Mouse (Mus musculus): ENCODE results near the gene Scn4a. TPM values are rescaled to one million over a fixed set of nuclear protein-coding genes. Genes with fewer than 3 reads are reported as not detected.

Scn4a gene
- total RNA-seq, 2 experiments from 2014 or later, result not detected

DNA sequence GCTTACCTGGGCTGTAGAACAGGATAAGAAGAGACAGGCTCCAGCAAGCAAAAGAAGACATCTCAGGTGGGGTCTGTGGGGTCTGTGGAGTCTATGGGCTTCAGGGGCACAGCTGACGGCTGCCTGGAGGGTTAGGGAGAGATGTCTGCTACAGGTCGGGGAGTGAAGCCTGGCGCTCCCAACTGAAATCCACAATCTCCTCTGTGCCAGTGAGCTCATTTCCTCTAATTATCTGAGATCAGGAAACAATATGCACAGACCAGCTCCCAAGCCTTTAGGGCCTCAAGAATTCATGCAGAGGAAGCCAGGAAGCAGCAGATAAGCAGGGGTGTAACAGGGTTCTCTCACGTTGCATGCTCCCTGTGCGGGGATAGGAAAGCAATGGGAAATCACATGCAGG lies 29.3 kb upstream of the Scn4a start:
- no peak for DNase-seq (ENCODE audit: low spot score in 2 of 2)
- Histone ChIP-seq H3K27ac (peak overlapping the region; percentile 57), H3K4me3 (peak overlapping the region; percentile 8; the same call in 1 of the 2 replicates)
- TF ChIP-seq CTCF (conservative IDR thresholded peaks at IDR 0.05), result no peak

DNA sequence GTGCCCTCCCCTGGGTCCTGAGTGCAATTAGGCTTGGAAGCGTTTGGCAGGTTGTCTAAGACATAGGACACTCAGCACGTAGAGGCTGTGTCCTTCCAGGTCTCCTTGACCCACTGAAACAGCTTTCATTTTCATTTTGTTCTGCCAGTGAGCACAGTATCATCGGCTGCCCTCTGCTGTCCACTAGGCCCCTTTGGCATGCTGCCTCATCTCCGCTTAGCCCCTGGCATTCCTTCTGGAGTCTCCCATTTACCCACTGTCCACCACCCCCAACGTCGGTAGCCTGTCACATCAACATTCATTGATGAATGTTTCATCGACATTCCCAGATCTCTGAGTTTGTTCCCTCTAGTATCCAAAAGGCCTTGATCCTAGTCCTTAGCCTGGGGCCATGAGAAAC lies 28.8 kb upstream of the Scn4a start:
- no peak for DNase-seq (ENCODE audit: low spot score in 2 of 2)
- 0 out of 2 replicates have a peak, but pooled peaks have one; percentile 16 for TF ChIP-seq CTCF (conservative IDR thresholded peaks at IDR 0.05)
- Histone ChIP-seq H3K4me3 (peak overlapping the region; percentile 8), H3K27ac (peak overlapping the region; percentile 57)

DNA sequence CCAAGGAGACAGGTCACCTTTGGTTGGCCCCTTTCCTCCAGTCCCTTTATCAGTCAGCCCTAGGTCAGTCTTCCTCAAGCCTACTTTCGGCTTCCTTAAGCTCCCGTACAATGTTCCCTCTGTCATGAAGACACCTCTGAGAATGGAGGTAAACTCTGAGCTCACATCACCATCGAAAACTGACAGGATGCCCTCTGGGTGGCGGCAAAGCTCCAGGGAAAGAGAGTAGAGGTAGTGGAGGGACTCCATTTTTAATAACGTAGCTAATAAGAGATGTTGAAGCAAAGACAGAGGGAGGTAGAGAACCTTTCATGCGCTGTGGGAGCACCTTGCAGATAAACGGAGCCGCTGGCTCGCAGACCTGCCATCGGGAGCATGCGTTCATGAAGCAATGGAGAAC lies 27.9 kb upstream of the Scn4a start:
- peak; percentile 25 for TF ChIP-seq CTCF (conservative IDR thresholded peaks at IDR 0.05)
- H3K4me3 ChIP-seq, result no peak overlapping the region

DNA sequence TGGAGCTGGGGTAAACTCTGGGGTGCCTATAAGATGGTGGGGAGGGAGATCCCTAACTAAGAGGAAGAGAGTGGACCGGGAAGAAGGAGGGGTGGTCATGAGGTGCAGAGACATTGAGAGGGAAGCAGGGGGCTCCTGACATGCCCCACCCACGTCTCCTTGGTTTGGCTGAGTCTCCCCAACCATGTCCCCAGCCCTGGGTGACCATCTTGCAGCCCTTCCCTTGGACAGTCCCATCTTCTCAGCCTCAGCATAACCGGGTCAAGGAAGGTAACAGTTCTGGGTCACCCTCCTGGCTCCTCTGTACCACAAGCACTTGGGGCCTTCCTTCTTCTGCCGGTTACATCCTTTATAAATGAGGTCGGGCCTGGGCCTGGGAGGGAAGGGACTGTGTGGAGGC lies 21.9 kb upstream of the Scn4a start:
- Histone ChIP-seq H3K4me3 (no peak overlapping the region), H3K27ac (no peak overlapping the region)
- no peak for DNase-seq (ENCODE audit: low spot score in 2 of 2)
- TF ChIP-seq CTCF (conservative IDR thresholded peaks at IDR 0.05), result no peak

More for the DNA sequence above, 27.9 kb upstream of the Scn4a start:
- DNase-seq (ENCODE audit: low spot score in 2 of 2), result no peak
- H3K27ac ChIP-seq, result no peak overlapping the region

DNA sequence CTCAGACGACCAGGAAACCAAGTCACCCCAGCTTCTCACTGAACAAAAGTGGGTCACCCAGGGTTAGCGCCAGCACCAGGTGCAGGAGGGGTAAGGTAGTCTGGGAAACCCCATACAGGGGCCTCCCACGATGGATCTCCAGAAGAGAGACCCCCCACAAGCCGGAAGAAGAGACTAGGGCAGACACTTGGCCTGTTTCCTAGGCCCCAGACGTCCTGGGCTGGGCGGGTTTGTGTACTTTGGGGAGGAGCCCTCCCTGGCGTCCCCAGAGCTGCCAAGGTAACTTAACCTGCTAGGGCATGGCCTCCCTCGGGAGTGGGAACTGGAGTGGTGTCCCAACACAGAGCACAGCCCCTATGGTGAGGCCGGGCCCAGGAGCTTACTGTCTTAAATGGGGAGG lies 21.5 kb upstream of the Scn4a start:
- no peak for TF ChIP-seq CTCF (conservative IDR thresholded peaks at IDR 0.05)
- Histone ChIP-seq H3K4me3 (no peak overlapping the region), H3K27ac (no peak overlapping the region)
- no peak for DNase-seq (ENCODE audit: low spot score in 2 of 2)

DNA sequence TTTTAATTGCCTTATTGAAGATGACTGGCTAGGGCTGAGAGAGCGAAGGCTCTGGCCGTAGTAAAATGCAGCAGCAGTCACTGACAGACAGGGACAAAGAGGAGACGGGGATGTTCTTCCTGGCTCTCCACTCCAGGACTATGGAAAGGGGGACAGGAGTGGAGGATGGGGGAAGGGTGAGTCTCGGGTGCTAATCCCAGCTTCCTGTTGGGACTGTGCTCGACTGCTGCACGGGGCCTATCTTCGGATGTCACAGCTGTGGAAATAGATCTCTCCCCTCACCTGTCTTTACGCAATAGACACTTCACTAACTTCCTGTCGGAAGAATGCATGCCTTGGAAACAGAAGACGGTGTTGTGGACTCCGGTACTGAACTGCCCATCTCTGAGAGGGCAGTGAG lies 20.9 kb upstream of the Scn4a start:
- Histone ChIP-seq H3K4me3 (no peak overlapping the region), H3K27ac (no peak overlapping the region)
- TF ChIP-seq CTCF (conservative IDR thresholded peaks at IDR 0.05), result no peak
- DNase-seq (ENCODE audit: low spot score in 2 of 2), result no peak

DNA sequence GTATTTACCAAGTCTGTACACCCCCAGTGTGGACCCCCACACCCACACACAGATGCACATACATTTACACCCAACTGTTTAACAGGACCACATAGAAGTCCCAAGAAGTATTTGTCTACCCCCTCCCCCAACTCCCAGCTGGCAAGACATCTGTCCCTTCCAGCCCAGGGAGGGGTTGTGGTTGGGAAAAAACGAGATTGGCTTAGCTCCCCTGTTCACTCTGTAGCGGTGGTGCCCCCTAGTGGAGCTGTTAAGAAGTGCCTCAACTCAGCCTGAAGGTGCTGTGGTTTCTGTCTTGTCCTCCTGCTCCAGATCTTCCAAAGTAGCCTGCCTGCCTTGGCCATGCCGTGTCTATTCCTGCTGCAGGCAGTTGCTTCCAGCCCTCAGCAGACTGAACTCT lies 13.2 kb upstream of the Scn4a start:
- TF ChIP-seq CTCF (conservative IDR thresholded peaks at IDR 0.05), result peak; percentile 96
- Histone ChIP-seq H3K27ac (no peak overlapping the region), H3K4me3 (no peak overlapping the region)
- DNase-seq (ENCODE audit: low spot score in 2 of 2), result peak; percentile 85 to 91

DNA sequence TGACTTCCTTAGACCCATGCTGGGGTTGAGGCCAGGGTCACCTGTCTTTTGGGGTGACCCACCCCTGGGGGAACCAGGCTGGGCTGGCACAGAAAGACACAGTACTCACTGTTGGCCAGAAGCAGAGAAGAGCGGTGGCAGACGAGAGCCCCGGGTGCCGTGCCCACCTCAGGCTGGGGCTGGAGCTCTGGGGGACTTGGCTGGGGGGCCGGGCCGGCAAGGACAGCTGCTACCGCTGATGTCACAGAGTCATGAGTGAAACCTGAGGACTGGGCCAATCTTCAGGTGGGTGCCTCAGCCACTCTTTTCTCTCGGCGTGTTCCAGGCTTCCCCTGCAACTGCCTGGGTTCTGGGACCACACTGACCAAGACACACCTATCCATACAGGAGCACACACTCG lies 12.3 kb upstream of the Scn4a start, which contains the start of gene Prr29:
Gene Prr29, plus strand, starts transcription at position 107 of the 400 bp plus-strand sequence.
- Histone ChIP-seq H3K27ac (no peak within 1 kb of the TSS), H3K4me3 (no peak within 1 kb of the TSS)
- TF ChIP-seq CTCF (conservative IDR thresholded peaks at IDR 0.05), result no peak
- no peak for DNase-seq (ENCODE audit: low spot score in 2 of 2)

DNA sequence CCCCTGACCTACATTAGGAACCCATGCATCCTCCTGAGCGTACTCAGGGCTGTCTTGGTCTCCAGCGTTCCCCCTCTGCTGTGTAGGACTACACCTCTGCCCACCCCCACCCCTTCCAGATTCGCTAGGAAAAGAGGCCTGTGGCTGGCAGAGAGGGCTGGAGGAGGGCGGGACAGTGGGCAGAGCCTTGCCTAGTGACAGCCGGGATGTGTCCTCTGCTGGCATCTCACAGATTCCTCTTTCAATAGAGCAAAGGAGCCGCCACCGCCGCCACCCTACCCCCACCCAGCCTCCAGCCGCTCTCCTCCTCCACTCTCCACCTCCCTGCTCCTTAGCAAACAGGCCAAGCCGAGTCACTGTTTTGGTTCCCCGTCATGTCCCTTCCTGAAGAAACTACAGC lies 11.6 kb upstream of the Scn4a start:
- Histone ChIP-seq H3K27ac (no peak overlapping the region), H3K4me3 (no peak overlapping the region)
- no peak for TF ChIP-seq CTCF (conservative IDR thresholded peaks at IDR 0.05)
- no peak for DNase-seq (ENCODE audit: low spot score in 2 of 2)

DNA sequence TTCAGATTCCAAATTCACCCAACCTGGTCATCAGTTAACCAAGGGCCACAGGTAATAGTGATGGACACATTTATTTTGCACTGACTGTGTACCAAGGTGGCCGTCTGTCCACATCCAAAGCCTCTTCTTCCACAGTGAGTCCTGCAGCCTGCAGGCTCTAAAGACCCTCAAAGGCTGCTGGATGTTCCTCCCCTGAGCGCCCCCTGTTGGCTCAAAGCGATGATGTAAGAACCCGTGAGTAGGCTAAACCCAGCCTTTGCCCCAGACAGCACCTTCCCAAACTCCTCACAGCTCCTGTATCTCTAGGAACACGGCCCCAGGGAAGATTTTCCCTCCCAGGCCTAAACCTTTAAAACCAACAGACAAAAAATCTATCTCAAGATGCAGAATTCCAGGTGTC lies 6.3 kb upstream of the Scn4a start:
- H3K4me3 ChIP-seq, result no peak overlapping the region
- no peak overlapping the region for H3K27ac ChIP-seq
- peak; percentile 49 for TF ChIP-seq CTCF (conservative IDR thresholded peaks at IDR 0.05)
- no peak for DNase-seq (ENCODE audit: low spot score in 2 of 2)

DNA sequence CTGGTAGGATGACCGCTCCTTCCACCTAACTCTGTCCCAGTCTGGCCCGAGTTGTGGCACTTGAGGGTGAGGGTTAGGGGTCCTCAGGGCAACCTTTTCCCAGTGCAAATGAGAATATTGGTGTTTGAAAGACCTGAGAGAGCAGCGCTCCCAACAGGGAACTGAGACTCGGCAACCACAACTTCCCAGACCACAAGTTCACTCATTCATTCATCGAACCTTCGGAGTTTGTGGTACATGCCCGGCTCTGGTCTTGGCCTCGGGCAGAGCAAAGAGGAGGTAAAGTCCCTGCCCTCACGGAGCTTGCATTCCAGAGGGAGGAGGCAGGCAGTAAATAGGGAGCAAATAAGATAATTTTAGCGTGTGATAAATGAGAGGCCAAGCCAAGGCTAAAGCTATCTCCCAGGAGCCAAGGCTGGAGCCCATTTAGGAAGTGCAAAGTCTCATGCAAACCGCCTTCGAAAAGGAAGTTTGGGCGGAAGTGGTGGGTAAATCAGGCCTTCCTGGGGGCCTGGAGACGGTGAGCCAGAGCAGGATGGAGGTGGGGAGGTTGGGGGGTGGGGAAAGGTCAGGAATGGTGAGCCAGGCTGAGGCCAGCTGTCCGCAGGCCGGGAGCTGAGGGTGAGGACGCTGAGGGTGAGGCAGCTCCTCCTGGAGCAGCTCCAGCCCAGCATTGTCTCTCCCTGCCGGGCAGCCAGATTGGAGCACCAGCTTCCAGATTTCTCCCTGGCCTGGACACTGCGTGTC lies 2.5 kb upstream of the Scn4a start:
- Histone ChIP-seq H3K4me3 (no peak overlapping the region), H3K27ac (no peak overlapping the region)
- no peak for TF ChIP-seq CTCF (conservative IDR thresholded peaks at IDR 0.05)
- DNase-seq (ENCODE audit: low spot score in 2 of 2), result no peak

DNA sequence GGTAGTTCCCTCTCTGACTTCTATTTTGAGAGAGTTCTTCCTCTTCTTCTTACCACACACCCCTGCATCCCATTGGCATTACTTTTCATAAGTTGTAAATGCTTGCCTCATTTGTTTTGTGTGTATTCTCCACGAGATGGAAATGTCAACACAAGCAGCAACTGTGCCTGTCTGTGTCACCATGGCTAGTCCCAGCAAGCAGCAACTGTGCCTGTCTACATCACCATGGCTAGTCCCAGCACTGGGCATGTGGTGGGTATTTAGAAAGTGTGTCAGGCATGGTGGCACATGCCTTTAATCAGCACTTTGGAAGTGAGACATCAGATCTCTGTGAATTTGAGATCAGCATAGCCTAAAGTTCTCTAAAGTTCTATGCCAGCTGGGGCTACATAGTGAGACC lies 1.1 kb upstream of the Scn4a start:
- DNase-seq (ENCODE audit: low spot score in 2 of 2), result no peak
- H3K27ac ChIP-seq, result no peak overlapping the region
- no peak overlapping the region for H3K4me3 ChIP-seq
- TF ChIP-seq CTCF (conservative IDR thresholded peaks at IDR 0.05), result no peak

DNA sequence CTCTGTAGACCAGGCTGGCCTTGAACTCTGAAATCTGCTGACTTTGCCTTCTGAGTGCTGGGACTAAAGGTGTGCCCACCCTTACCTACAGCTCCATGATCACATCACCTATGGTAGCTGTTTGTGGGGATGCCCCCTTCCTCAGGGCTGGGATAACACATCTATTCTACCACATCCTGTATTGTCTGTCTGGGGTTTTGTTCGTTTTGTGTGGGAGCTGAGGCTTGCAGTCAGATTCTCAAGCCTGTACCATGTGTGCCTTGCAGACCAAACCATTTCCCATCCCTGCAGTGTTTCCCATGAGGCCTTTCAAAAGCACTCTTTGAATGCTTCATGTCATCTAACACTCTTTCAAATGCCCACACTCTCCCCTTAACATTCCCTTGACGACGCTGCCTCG lies 1.1 kb downstream of the Scn4a start:
- Histone ChIP-seq H3K27ac (no peak overlapping the region), H3K4me3 (no peak overlapping the region)
- TF ChIP-seq CTCF (conservative IDR thresholded peaks at IDR 0.05), result no peak
- DNase-seq (ENCODE audit: low spot score in 2 of 2), result no peak

DNA sequence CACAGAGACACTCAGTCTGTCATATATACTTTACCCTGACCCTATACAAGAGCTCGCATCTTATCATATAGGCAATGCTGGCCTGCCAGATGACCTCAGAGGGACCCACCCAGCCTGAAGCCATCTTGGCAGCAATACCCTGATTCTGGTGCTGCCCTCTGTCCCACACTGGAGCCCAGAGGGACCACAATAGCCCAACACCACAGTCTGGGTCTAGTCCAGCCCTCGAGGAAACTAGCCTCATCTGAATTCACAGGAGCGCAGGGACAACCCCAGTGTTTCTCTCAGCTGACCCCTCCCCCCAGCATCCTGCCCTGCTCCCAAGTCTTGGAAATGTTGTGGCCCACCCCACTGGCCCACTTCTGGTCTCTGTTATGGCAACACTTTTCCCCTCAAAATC lies 1.8 kb downstream of the Scn4a start:
- Histone ChIP-seq H3K4me3 (no peak overlapping the region), H3K27ac (no peak overlapping the region)
- TF ChIP-seq CTCF (conservative IDR thresholded peaks at IDR 0.05), result no peak
- DNase-seq (ENCODE audit: low spot score in 2 of 2), result no peak

Measured in layer of hippocampus, adult 2 months (tissue).